Mouse (Mus musculus): ENCODE results near the gene Elof1. TPM values are rescaled to one million over a fixed set of nuclear protein-coding genes. Genes with fewer than 3 reads are reported as not detected.

The Elof1 gene
- polyA plus RNA-seq, 1 experiment, result 54.1 TPM

GRCm38 (mm10) chr9:22134246-22134890 lies 17.4 kb upstream of the Elof1 start:
- 68% methylated on average over 7 of the region's 7 CpGs for WGBS
- peak overlapping the region; percentile 70 for H3K27ac ChIP-seq (ENCODE audit: control insufficient read depth, insufficient read depth, low read depth, low read length, poor library complexity)
- TF ChIP-seq CTCF (IDR thresholded peaks at IDR 0.05; ENCODE audit: control insufficient read depth, insufficient read depth, low read length) (no peak), POLR2A (IDR thresholded peaks at IDR 0.05; ENCODE audit: borderline replicate concordance, control insufficient read depth, low read depth, low read length) (no peak)
- peaks cover 7% of the 10 kb centered on the region for H3K4me1 ChIP-seq (ENCODE audit: control insufficient read depth, insufficient read depth, low read length)
- peak overlapping the region; percentile 54 for H3K4me3 ChIP-seq (replicated peaks; ENCODE audit: control insufficient read depth, low read depth, low read length)

- H3K4me1 ChIP-seq (ENCODE audit: control insufficient read depth, insufficient read depth, low read length), result peaks cover 7% of the 10 kb centered on the region
- H3K27ac ChIP-seq (ENCODE audit: control insufficient read depth, insufficient read depth, low read depth, low read length, poor library complexity), result no peak overlapping the region
Observed at GRCm38 (mm10) chr9:22132220-22132619, 15.2 kb upstream of the Elof1 start.

GRCm38 (mm10) chr9:22131226-22131981 lies 14.4 kb upstream of the Elof1 start:
- peaks cover 4% of the 10 kb centered on the region; the same call in 1 of the 2 replicates for H3K4me1 ChIP-seq (ENCODE audit: control insufficient read depth, insufficient read depth, low read length)
- WGBS, result 2% methylated on average over 35 of the region's 35 CpGs
- TF ChIP-seq POLR2A (IDR thresholded peaks at IDR 0.05; ENCODE audit: borderline replicate concordance, control insufficient read depth, low read depth, low read length), result peak; percentile 21; the same call in 1 of the 2 replicates
- no peak for TF ChIP-seq CTCF (IDR thresholded peaks at IDR 0.05; ENCODE audit: control insufficient read depth, insufficient read depth, low read length)
- H3K27ac ChIP-seq (ENCODE audit: control insufficient read depth, insufficient read depth, low read depth, low read length, poor library complexity), result peak overlapping the region; percentile 20
- peak overlapping the region; percentile 59 for H3K4me3 ChIP-seq (replicated peaks; ENCODE audit: control insufficient read depth, low read depth, low read length)

More at GRCm38 (mm10) chr9:22132220-22132619, 15.2 kb upstream of the Elof1 start:
- WGBS, result 84% methylated on average over 11 of the region's 11 CpGs
- no peak for TF ChIP-seq POLR2A (IDR thresholded peaks at IDR 0.05; ENCODE audit: borderline replicate concordance, control insufficient read depth, low read depth, low read length)
- no peak for TF ChIP-seq CTCF (IDR thresholded peaks at IDR 0.05; ENCODE audit: control insufficient read depth, insufficient read depth, low read length)
- H3K4me3 ChIP-seq (replicated peaks; ENCODE audit: control insufficient read depth, low read depth, low read length), result peak overlapping the region; percentile 12

GRCm38 (mm10) chr9:22125246-22126027 lies 8.5 kb upstream of the Elof1 start:
- TF ChIP-seq POLR2A (IDR thresholded peaks at IDR 0.05; ENCODE audit: borderline replicate concordance, control insufficient read depth, low read depth, low read length), result no peak
- TF ChIP-seq CTCF (IDR thresholded peaks at IDR 0.05; ENCODE audit: control insufficient read depth, insufficient read depth, low read length), result no peak
- Histone ChIP-seq H3K4me3 (replicated peaks; ENCODE audit: control insufficient read depth, low read depth, low read length) (no peak overlapping the region), H3K27ac (ENCODE audit: control insufficient read depth, insufficient read depth, low read depth, low read length, poor library complexity) (peak overlapping the region; percentile 35), H3K4me1 (ENCODE audit: control insufficient read depth, insufficient read depth, low read length) (peaks cover 24% of the 10 kb centered on the region)
- WGBS, result 66% methylated on average over 15 of the region's 15 CpGs

GRCm38 (mm10) chr9:22124169-22124568 lies 7.2 kb upstream of the Elof1 start:
- H3K4me3 ChIP-seq (replicated peaks; ENCODE audit: control insufficient read depth, low read depth, low read length), result no peak overlapping the region
- H3K4me1 ChIP-seq (ENCODE audit: control insufficient read depth, insufficient read depth, low read length), result peaks cover 26% of the 10 kb centered on the region
- H3K27ac ChIP-seq (ENCODE audit: control insufficient read depth, insufficient read depth, low read depth, low read length, poor library complexity), result peak overlapping the region; percentile 73
- TF ChIP-seq CTCF (IDR thresholded peaks at IDR 0.05; ENCODE audit: control insufficient read depth, insufficient read depth, low read length), result no peak
- no peak for TF ChIP-seq POLR2A (IDR thresholded peaks at IDR 0.05; ENCODE audit: borderline replicate concordance, control insufficient read depth, low read depth, low read length)
- WGBS, result 87% methylated on average over 3 of the region's 3 CpGs

- H3K4me1 ChIP-seq (ENCODE audit: control insufficient read depth, insufficient read depth, low read length), result peaks cover 26% of the 10 kb centered on the region
- H3K27ac ChIP-seq (ENCODE audit: control insufficient read depth, insufficient read depth, low read depth, low read length, poor library complexity), result peak overlapping the region; percentile 81
- H3K4me3 ChIP-seq (replicated peaks; ENCODE audit: control insufficient read depth, low read depth, low read length), result no peak overlapping the region
- 65% methylated on average over 7 of the region's 7 CpGs for WGBS
- no peak for TF ChIP-seq POLR2A (IDR thresholded peaks at IDR 0.05; ENCODE audit: borderline replicate concordance, control insufficient read depth, low read depth, low read length)
- no peak for TF ChIP-seq CTCF (IDR thresholded peaks at IDR 0.05; ENCODE audit: control insufficient read depth, insufficient read depth, low read length)
Observed at GRCm38 (mm10) chr9:22123069-22123609, 6.2 kb upstream of the Elof1 start.

GRCm38 (mm10) chr9:22122005-22122404 lies 5.0 kb upstream of the Elof1 start:
- Histone ChIP-seq H3K4me1 (ENCODE audit: control insufficient read depth, insufficient read depth, low read length) (peaks cover 28% of the 10 kb centered on the region), H3K4me3 (replicated peaks; ENCODE audit: control insufficient read depth, low read depth, low read length) (no peak overlapping the region), H3K27ac (ENCODE audit: control insufficient read depth, insufficient read depth, low read depth, low read length, poor library complexity) (peak overlapping the region; percentile 81)
- TF ChIP-seq POLR2A (IDR thresholded peaks at IDR 0.05; ENCODE audit: borderline replicate concordance, control insufficient read depth, low read depth, low read length), result no peak
- TF ChIP-seq CTCF (IDR thresholded peaks at IDR 0.05; ENCODE audit: control insufficient read depth, insufficient read depth, low read length), result no peak
- WGBS, result 39% methylated on average over 3 of the region's 3 CpGs

Data from bone marrow, adult 2 months (tissue).